Mouse (Mus musculus) embryonic facial prominence, embryonic 14.5 days (tissue): Measurements from ENCODE around the gene Cyp4a12a. TPM values are rescaled to one million over a fixed set of nuclear protein-coding genes. Genes with fewer than 3 reads are reported as not detected.
"Not testable (repeated sequence)": the region's sequence is repeated elsewhere in the genome, so short reads cannot be mapped to it uniquely, and the experiment has no call there.

Experiments
- ATAC-seq: fragments of 200-750 bp; cut with Nextera tagmentation; 2 replicates; pipeline ENCODE4 v1.8.0; 2017; ENCODE audit warnings: low read depth, moderate number of reproducible peaks, moderate TSS enrichment
- DNase-seq: peaks from one replicate; pipeline ENCODE4 v3.0.0-alpha.2; 2015; ENCODE audit warnings: low spot score
- H3K27ac ChIP-seq: fragments of 300-500 bp; sonication (generic); replicated peaks from 2 replicates; pipeline ENCODE4 v1.5.1; 2014; ENCODE audit warnings: low read depth, mild to moderate bottlenecking, low read length, moderate library complexity
- H3K27me3 ChIP-seq: fragments of 300-500 bp; sonication (generic); replicated peaks from 2 replicates; pipeline ENCODE4 v1.6.1; 2014; ENCODE audit warnings: low read length; ENCODE audit not compliant: control insufficient read depth, insufficient read depth
- H3K36me3 ChIP-seq: fragments of 300-500 bp; sonication (generic); 2 replicates; pipeline ENCODE4 v1.6.1; 2014; ENCODE audit warnings: low read length, mixed read lengths; ENCODE audit not compliant: control insufficient read depth, insufficient read depth
- H3K4me1 ChIP-seq: fragments of 300-500 bp; sonication (generic); 2 replicates; pipeline ENCODE4 v1.6.1; 2014; ENCODE audit warnings: antibody characterized with exemption, low read length; ENCODE audit not compliant: control insufficient read depth, insufficient read depth
- H3K4me2 ChIP-seq: fragments of 300-500 bp; sonication (generic); 2 replicates; pipeline ENCODE4 v1.6.1; 2014; ENCODE audit warnings: low read depth, mild to moderate bottlenecking, low read length, moderate library complexity, mixed read lengths
- H3K4me3 ChIP-seq: fragments of 300-500 bp; sonication (generic); 2 replicates; pipeline ENCODE4 v1.5.1; 2014; ENCODE audit warnings: low read depth, mild to moderate bottlenecking, low read length
- H3K9ac ChIP-seq: fragments of 300-500 bp; sonication (generic); 2 replicates; pipeline ENCODE4 v1.6.1; 2014; ENCODE audit warnings: low read depth, mild to moderate bottlenecking, low read length, moderate library complexity, mixed read lengths
- H3K9me3 ChIP-seq: fragments of 300-500 bp; sonication (generic); 2 replicates; pipeline ENCODE4 v1.6.1; 2016; ENCODE audit warnings: low read length; ENCODE audit not compliant: control insufficient read depth
- WGBS: fragments of 180-500 bp; shearing (Covaris S2); extraction: QIAGEN DNeasy Blood & Tissue Kit; methylation state at CpG from one replicate; pipeline ENCODE4 v1.1.7; 2014; 5-methylcytosine and 5-hydroxymethylcytosine counted together
- polyA plus RNA-seq: library from polyadenylated mRNA; unstranded; fragments of >200 nt; fragmentation: Nextera tagmentation; extraction: Ambion mirVana; gene quantifications from 2 replicates; pipeline ENCODE4 v1.2.1, GENCODE M21; 2014

Gene Cyp4a12a
- polyA plus RNA-seq: 0.50 and 0.81 TPM in 2 replicates

GRCm38 (mm10) chr4:115298746-115299145, at the start of gene Cyp4a12a:
TSS of gene Cyp4a12a (plus strand) at chr4:115299046.
- not testable (repeated sequence) for H3K27me3 ChIP-seq, DNase-seq, H3K9ac ChIP-seq, H3K27ac ChIP-seq, H3K4me2 ChIP-seq, H3K36me3 ChIP-seq, ATAC-seq, H3K9me3 ChIP-seq, H3K4me1 ChIP-seq, H3K4me3 ChIP-seq

DNA sequence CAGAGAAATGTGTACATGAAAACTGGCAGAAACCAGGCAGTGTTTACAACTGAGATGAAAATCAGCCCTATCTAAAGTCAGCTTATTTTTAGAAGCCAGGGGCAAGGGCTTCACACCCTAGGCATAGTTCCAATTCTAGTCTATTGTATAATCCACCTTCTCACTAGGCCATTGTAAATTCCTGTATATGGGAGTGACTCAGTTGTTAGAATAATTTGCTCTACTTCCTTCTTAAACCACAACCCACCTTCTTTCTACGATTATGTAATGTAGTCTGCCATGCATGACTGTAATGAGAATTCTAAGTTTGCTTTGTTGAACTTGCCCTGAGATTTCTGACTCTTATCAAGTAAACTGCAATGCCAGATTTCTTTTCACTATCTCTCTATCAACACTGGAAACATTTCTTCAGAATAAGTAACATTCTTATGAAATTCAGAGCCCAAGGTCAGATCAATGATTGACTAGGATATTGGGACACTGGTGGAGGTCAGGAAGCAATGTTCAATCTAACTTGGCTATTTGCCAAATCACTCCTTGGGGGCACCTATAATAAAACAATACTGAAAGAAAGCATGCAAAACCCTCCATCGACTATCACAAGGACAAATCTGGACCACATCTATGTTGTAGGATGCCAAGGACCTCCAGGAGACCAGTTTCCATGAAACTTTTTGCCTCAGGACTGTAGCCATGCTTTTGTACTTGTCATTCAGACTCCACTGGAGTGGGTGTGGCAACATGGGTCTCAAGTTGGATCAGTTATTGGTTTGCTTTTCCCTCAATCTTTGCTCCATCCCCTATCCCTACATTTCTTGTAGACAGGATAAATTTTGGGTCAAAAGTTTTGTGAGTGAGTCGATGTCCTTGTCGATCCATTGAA, 33.9 kb upstream of the Cyp4a12a start:
- WGBS: 82% methylated on average over 3 of the region's 4 CpGs
- not testable (repeated sequence) for H3K27me3 ChIP-seq

DNA sequence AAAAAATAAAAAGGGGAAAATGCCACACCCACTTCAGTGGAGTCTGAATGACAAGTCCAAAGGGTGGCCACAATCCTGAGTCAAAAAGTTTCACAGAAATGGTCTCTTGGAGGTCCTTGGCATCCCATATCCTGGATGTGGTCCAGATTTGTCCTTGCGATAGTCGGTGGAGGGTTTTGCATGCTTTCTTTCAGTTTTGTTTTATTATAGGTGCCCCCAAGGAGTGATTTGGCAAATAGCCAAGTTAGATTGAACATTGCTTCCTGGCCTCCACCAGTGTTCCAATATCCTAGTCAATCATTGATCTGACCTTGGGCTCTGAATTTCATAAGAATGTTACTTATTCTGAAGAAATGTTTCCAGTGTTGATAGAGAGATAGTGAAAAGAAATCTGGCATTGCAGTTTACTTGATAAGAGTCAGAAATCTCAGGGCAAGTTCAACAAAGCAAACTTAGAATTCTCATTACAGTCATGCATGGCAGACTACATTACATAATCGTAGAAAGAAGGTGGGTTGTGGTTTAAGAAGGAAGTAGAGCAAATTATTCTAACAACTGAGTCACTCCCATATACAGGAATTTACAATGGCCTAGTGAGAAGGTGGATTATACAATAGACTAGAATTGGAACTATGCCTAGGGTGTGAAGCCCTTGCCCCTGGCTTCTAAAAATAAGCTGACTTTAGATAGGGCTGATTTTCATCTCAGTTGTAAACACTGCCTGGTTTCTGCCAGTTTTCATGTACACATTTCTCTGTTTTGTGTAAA, 20.4 kb upstream of the Cyp4a12a start:
- not testable (repeated sequence) for H3K9me3 ChIP-seq, H3K4me1 ChIP-seq, H3K36me3 ChIP-seq, H3K27ac ChIP-seq, H3K4me3 ChIP-seq, DNase-seq, ATAC-seq, H3K9ac ChIP-seq, H3K27me3 ChIP-seq, H3K4me2 ChIP-seq
- 84% methylated on average over 2 of the region's 3 CpGs for WGBS

More for the DNA sequence above, 33.9 kb upstream of the Cyp4a12a start:
- H3K27ac ChIP-seq, H3K4me3 ChIP-seq, DNase-seq, H3K9me3 ChIP-seq, H3K36me3 ChIP-seq, H3K4me2 ChIP-seq, H3K9ac ChIP-seq, H3K4me1 ChIP-seq, ATAC-seq: not testable (repeated sequence)

- no peaks in the 10 kb centered on the region for H3K4me1 ChIP-seq
- H3K9me3 ChIP-seq: no peaks in the 10 kb centered on the region
- H3K27me3 ChIP-seq: no peaks in the 10 kb centered on the region
- ATAC-seq: no peak
- DNase-seq: no peak
- no peaks in the 10 kb centered on the region for H3K36me3 ChIP-seq
- H3K4me3 ChIP-seq: no peak overlapping the region
- peak overlapping the region; percentile 54; the same call in 1 of the 2 replicates for H3K4me2 ChIP-seq
- H3K27ac ChIP-seq: no peak overlapping the region
- H3K9ac ChIP-seq: no peak overlapping the region
These were observed 18.5 kb upstream of the Cyp4a12a start for GRCm38 (mm10) chr4:115280342-115280741.

DNA sequence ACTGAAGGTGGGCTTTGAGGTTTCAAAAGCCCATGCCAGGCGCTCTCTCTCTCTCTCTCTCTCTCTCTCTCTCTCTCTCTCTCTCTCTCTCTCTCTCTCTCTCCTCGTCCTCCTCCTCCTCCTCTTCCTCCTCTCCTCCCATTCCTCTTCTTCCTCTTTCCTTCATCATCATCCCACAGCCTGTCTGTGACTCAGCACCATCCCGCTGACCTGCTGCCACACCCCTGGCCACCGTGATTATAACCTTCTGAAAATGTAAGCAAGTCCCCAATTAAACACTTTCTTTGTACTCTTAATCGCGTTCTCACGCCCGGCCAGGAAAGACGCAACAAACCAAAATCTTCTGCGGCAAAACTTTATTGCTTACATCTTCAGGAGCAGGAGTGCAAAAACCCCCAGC, 18.1 kb upstream of the Cyp4a12a start:
- DNase-seq, H3K4me1 ChIP-seq, H3K27ac ChIP-seq, H3K9me3 ChIP-seq, H3K27me3 ChIP-seq, H3K36me3 ChIP-seq, ATAC-seq: not testable (repeated sequence)
- WGBS: 6% methylated on average over 10 of the region's 10 CpGs
- peak overlapping the region; percentile 54 for H3K4me2 ChIP-seq
- H3K9ac ChIP-seq: peak overlapping the region; percentile 54
- H3K4me3 ChIP-seq: peak overlapping the region; percentile 30

GRCm38 (mm10) chr4:115281231-115281767, 17.5 kb upstream of the Cyp4a12a start:
- Histone ChIP-seq H3K9ac (peak overlapping the region; percentile 54), H3K4me3 (peak overlapping the region; percentile 30), H3K4me2 (peak overlapping the region; percentile 54)
- not testable (repeated sequence) for H3K27ac ChIP-seq, H3K36me3 ChIP-seq, H3K4me1 ChIP-seq, H3K9me3 ChIP-seq, H3K27me3 ChIP-seq
- peak; percentile 44; the same call in 1 of the 2 replicates for ATAC-seq
- DNase-seq: peak; percentile 13
- 14% methylated on average over 16 of the region's 23 CpGs for WGBS

- not testable (repeated sequence) for H3K9ac ChIP-seq, H3K4me2 ChIP-seq, H3K27me3 ChIP-seq, H3K27ac ChIP-seq, H3K4me3 ChIP-seq, H3K4me1 ChIP-seq, H3K9me3 ChIP-seq, ATAC-seq, DNase-seq, H3K36me3 ChIP-seq
These were observed 26.9 kb downstream of the Cyp4a12a start for GRCm38 (mm10) chr4:115325722-115326121.

GRCm38 (mm10) chr4:115365624-115366023, 66.8 kb downstream of the Cyp4a12a start:
- H3K4me1 ChIP-seq, H3K27me3 ChIP-seq, H3K9me3 ChIP-seq, ATAC-seq, H3K4me2 ChIP-seq, DNase-seq, H3K9ac ChIP-seq, H3K36me3 ChIP-seq, H3K27ac ChIP-seq, H3K4me3 ChIP-seq: not testable (repeated sequence)
- WGBS: 75% methylated on average over 3 of the region's 3 CpGs
